Mouse (Mus musculus): Measurements from ENCODE around the gene Pld2.

Pld2 gene

GRCm38 (mm10) chr11:70577201-70577600 is 37.3 kb downstream of the Pld2 start:
- DNase-seq (ENCODE audit: low spot score in 2 of 2) = no peak

DNA sequence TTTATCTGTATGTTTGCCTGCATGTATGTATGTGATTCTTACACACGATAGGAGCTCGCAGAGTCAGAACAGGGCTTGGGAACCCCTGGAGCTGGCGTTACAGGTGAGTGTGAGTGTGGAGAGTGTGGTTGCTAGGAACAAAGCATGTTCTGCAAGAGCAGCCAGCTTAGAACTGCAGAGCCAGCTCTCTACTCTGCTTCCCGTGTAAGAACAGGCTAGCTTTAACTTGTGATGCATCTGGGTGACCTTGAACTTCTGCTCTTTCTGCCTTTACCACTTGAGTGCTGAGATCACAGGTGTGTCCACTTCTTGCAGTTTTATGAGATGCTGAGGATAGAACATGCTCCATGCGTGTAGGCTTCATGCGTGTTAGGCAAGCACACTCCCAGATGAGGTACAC is 39.1 kb downstream of the Pld2 start:
- no peak for DNase-seq (ENCODE audit: low spot score in 2 of 2)

- DNase-seq (ENCODE audit: low spot score in 2 of 2) = no peak
Measured at GRCm38 (mm10) chr11:70579710-70580357, 40.0 kb downstream of the Pld2 start.

GRCm38 (mm10) chr11:70580358-70580720 is 40.5 kb downstream of the Pld2 start:
- no peak for DNase-seq (ENCODE audit: low spot score in 2 of 2)

DNA sequence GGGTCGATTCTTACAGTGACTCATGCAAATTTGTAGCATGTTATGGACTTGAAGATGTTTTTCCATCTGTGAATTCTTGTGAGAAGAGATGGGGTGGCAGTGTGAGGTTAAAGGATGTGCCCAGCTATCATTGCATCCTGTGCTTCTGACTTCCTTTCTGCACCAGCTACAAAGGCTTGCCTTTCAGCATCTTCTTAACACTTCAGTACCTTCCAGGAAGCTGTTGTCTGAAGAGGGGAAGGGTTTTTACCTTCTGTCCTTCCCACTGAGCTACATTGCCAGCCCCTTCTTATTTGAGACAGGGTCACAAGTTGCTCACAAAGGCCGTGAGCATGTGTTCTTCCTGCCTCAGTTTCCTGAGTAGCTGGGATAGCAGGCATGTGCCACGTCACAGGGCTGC is 41.1 kb downstream of the Pld2 start:
- peak in 1 of 2 experiments; percentile 20 for DNase-seq (ENCODE audit: low spot score in 2 of 2)

- DNase-seq (ENCODE audit: low spot score in 2 of 2) = no peak
Measured at GRCm38 (mm10) chr11:70582196-70582595, 42.3 kb downstream of the Pld2 start.

DNA sequence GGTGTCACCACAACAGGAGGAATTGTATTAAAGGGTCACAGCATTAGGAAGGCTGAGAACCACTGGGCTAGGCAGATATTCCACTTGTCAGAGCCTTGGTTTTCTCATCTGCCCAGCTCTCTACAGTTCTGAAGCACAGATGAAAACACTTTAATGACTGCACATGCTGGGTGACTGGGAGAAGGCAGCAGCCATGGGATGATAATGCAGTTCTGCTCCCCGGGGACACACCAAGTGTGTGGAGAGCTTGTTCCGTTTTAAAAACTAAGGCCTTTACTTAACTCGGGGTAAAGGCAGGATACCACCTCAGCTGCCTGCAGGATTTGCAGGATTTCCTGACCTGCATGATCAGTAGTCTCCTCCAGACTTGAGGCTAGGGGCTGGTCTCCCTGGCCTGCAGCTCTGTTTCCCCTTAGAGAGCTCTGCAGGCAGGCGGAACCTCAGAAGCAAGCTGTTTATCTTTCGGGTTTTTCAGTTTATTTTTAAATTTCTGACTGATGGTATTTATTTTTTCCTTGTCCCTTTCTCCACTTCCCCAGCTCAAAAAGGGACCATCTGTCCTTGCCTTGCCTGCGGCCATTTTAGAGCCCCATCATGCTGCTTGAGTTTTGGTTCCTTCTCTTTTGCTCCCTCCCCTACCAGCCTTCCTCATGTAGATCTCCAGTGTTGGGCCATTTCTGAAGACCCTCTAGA is 43.3 kb downstream of the Pld2 start:
- no peak for DNase-seq (ENCODE audit: low spot score in 2 of 2)

DNA sequence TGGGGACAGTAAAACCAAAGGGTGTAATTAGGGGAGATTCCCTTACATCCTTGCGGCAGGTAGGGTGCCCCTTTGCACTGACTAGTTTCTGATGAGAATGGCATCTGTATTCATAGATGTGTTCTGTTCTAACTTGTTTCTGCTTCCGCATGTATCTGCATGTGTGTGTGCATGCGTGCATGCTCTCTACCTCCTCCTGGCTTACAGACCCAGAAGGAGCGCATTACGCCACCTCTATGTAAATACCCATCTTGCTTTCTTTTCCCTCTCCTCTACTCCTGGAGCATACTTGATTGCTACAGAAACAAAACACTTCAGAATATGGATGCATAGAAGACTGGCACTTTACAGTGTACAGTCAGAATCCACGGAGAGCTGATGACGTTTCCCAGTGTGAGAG is 43.9 kb downstream of the Pld2 start:
- no peak for DNase-seq (ENCODE audit: low spot score in 2 of 2)

GRCm38 (mm10) chr11:70585457-70585856 is 45.6 kb downstream of the Pld2 start:
- no peak for DNase-seq (ENCODE audit: low spot score in 2 of 2)

- DNase-seq (ENCODE audit: low spot score in 2 of 2) = no peak
Measured at GRCm38 (mm10) chr11:70586261-70586660, 46.4 kb downstream of the Pld2 start.

GRCm38 (mm10) chr11:70586954-70587353 is 47.1 kb downstream of the Pld2 start:
- no peak for DNase-seq (ENCODE audit: low spot score in 2 of 2)

DNA sequence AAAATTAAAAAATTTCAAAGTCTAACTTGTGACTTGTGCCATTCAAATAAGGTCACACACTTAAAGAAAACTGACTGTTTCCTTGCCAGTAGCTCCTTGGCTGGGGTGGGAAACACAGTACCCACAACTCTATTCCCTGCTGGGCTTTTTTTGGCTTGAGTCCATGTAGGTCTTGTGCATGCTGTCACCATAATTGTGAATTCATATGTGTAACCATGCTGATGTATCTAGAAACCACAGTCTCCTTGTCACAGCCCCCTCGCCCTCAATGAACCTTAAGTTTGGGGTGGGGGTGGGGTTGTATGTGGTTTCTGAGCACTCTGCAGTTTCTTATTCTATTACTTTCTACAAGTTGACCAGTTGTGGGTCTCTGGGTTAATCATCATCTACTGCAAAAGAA is 51.9 kb downstream of the Pld2 start:
- DNase-seq (ENCODE audit: low spot score in 2 of 2) = no peak

- DNase-seq (ENCODE audit: low spot score in 2 of 2) = no peak
Measured at GRCm38 (mm10) chr11:70594253-70594989, 54.6 kb downstream of the Pld2 start.

DNA sequence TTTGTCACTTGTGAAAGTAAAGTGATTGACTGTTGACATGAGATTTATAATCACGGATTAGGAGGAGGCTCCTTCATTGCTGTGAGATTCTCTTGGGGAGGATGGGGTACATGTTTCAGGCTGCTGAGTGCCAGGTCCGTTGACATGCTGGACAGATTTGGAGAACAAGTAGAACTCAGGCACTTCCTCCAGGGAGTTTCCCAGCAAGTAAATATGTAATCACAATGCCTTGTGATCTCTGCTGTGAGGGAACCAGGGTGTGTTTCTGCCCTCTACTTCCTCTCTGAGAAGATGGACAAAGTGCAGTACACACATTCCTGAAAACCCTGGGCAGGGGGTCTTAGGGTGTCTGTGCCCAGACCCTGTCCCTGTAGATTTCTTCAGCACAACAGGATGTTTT is 55.8 kb downstream of the Pld2 start:
- DNase-seq (ENCODE audit: low spot score in 2 of 2) = no peak

GRCm38 (mm10) chr11:70596094-70596493 is 56.2 kb downstream of the Pld2 start:
- DNase-seq (ENCODE audit: low spot score in 2 of 2) = no peak

- peak; percentile 31 to 33 for DNase-seq (ENCODE audit: low spot score in 2 of 2)
Measured at GRCm38 (mm10) chr11:70597301-70597700, 57.4 kb downstream of the Pld2 start.

GRCm38 (mm10) chr11:70598451-70598953 is 58.6 kb downstream of the Pld2 start:
- DNase-seq (ENCODE audit: low spot score in 2 of 2) = no peak

- DNase-seq (ENCODE audit: low spot score in 2 of 2) = peak; percentile 57 to 74
Measured at GRCm38 (mm10) chr11:70605024-70605566, 65.2 kb downstream of the Pld2 start.

DNA sequence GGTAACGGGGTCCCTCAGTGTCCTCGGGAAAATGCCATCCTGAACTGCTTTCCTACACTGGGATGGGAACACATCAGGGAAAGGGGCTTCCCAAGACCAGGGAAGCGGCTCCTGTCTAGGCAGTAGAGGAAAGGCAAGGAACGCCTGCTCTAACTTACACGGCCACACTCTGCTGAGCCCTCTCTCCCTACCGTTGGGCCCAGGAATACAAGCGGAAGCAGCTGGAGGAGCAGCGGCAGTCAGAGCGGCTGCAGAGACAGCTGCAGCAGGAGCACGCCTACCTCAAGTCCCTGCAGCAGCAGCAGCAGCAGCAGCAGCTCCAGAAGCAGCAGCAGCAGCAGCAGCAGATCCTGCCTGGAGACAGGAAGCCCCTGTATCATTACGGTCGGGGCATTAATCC is 66.9 kb downstream of the Pld2 start:
- no peak for DNase-seq (ENCODE audit: low spot score in 2 of 2)

GRCm38 (mm10) chr11:70607611-70608010 is 67.7 kb downstream of the Pld2 start:
- no peak for DNase-seq (ENCODE audit: low spot score in 2 of 2)
